Comparison of ENCODE assay signal across 8 mouse cellular contexts in genomic region chr3:116422795-116423352, GRCm38 (mm10). TPM values are rescaled to one million over a fixed set of nuclear protein-coding genes. Genes with fewer than 3 reads are reported as not detected.
DNase-seq lines count a peak whose midpoint lies in the region; ATAC-seq and TF ChIP-seq lines count a peak whose summit lies in the region.

No protein-coding gene starts in this region.

- peak overlapping the region; percentile 12 for H3ac ChIP-seq in myocyte (ENCODE audit: control insufficient read depth, insufficient read length)

- peak; percentile 15 for DNase-seq in left cerebral cortex, adult 11 months (ENCODE audit: low spot score)
- DNase-seq in left cerebral cortex, adult 8-10 months (ENCODE audit: low spot score in 2 of 2), result no peak
- peak; percentile 31 for DNase-seq in gastrocnemius, postnatal 25 days
- DNase-seq in liver, embryonic 11.5 days (ENCODE audit: low spot score), result peak; percentile 52

- peak overlapping the region; percentile 81 for H3K9ac ChIP-seq in intestine, postnatal 0 days (ENCODE audit: low read depth, low read length)
- H3K9ac ChIP-seq in liver, embryonic 11.5 days (ENCODE audit: low read depth, low read length), result peak overlapping the region; percentile 82
- peak overlapping the region; percentile 74 for H3K9ac ChIP-seq in stomach, embryonic 15.5 days

- TF ChIP-seq POLR2A in myocyte (IDR thresholded peaks at IDR 0.05; ENCODE audit: insufficient read length, low read depth), result no peak

- TF ChIP-seq CTCF in intestine, postnatal 0 days (IDR thresholded peaks at IDR 0.05; ENCODE audit: low read depth), result peak; percentile 74

- H3K4me3 ChIP-seq in intestine, postnatal 0 days (ENCODE audit: low read depth, low read length), result peak overlapping the region; percentile 79
- H3K4me3 ChIP-seq in liver, embryonic 11.5 days (ENCODE audit: low read depth, low read length), result peak overlapping the region; percentile 86
- H3K4me3 ChIP-seq in myocyte, result peak overlapping the region; percentile 82
- peak overlapping the region; percentile 97 for H3K4me3 ChIP-seq in stomach, embryonic 15.5 days (replicated peaks)

- ATAC-seq in common myeloid progenitor, adult 5-6 weeks (replicated peaks; ENCODE audit: low read depth, poor library complexity, severe bottlenecking), result peak; percentile 58
- ATAC-seq in intestine, postnatal 0 days, result no peak
- ATAC-seq in liver, embryonic 11.5 days (replicated peaks; ENCODE audit: low FRiP score), result no peak
- no peak for ATAC-seq in stomach, embryonic 15.5 days (ENCODE audit: insufficient read depth, low FRiP score, low read depth)

- H3K27me3 ChIP-seq in intestine, postnatal 0 days (replicated peaks; ENCODE audit: control insufficient read depth, insufficient read depth, low read length), result no peaks in the 10 kb centered on the region
- no peaks in the 10 kb centered on the region for H3K27me3 ChIP-seq in liver, embryonic 11.5 days (replicated peaks; ENCODE audit: control insufficient read depth, insufficient read depth, low read length)
- H3K27me3 ChIP-seq in myocyte (ENCODE audit: control insufficient read depth, insufficient read depth, insufficient read length), result no peaks in the 10 kb centered on the region
- no peaks in the 10 kb centered on the region for H3K27me3 ChIP-seq in stomach, embryonic 15.5 days (replicated peaks)

- peak overlapping the region; percentile 89 for H3K27ac ChIP-seq in intestine, postnatal 0 days (ENCODE audit: low read depth, low read length)
- H3K27ac ChIP-seq in liver, embryonic 11.5 days (ENCODE audit: low read depth, low read length), result peak overlapping the region; percentile 86
- peak overlapping the region; percentile 96 for H3K27ac ChIP-seq in stomach, embryonic 15.5 days

- 1% methylated on average over 23 of the region's 23 CpGs for WGBS in intestine, postnatal 0 days
- under 1% methylated on average over 23 of the region's 23 CpGs for WGBS in liver, embryonic 11.5 days
- WGBS in stomach, embryonic 15.5 days, result under 1% methylated on average over 23 of the region's 23 CpGs

- H3K36me3 ChIP-seq in intestine, postnatal 0 days (ENCODE audit: control insufficient read depth, insufficient read depth), result no peaks in the 10 kb centered on the region; the same call in 1 of the 2 replicates
- H3K36me3 ChIP-seq in liver, embryonic 11.5 days (ENCODE audit: control insufficient read depth, insufficient read depth, low read length), result no peaks in the 10 kb centered on the region
- H3K36me3 ChIP-seq in myocyte (ENCODE audit: control insufficient read depth, insufficient read depth), result no peaks in the 10 kb centered on the region
- no peaks in the 10 kb centered on the region for H3K36me3 ChIP-seq in stomach, embryonic 15.5 days

- H3K4me1 ChIP-seq in intestine, postnatal 0 days (replicated peaks; ENCODE audit: control insufficient read depth, insufficient read depth, low read length), result no peaks in the 10 kb centered on the region
- H3K4me1 ChIP-seq in liver, embryonic 11.5 days (replicated peaks; ENCODE audit: control insufficient read depth, insufficient read depth, low read length), result peaks cover 4% of the 10 kb centered on the region; the same call in 1 of the 2 replicates
- peaks cover 12% of the 10 kb centered on the region for H3K4me1 ChIP-seq in stomach, embryonic 15.5 days

- no peaks in the 10 kb centered on the region for H3K9me3 ChIP-seq in intestine, postnatal 0 days (ENCODE audit: control insufficient read depth)
- no peaks in the 10 kb centered on the region for H3K9me3 ChIP-seq in liver, embryonic 11.5 days (ENCODE audit: control insufficient read depth, low read length)
- no peaks in the 10 kb centered on the region for H3K9me3 ChIP-seq in stomach, embryonic 15.5 days

- H3K4me2 ChIP-seq in intestine, postnatal 0 days (replicated peaks; ENCODE audit: low read depth), result peak overlapping the region; percentile 76
- peak overlapping the region; percentile 97 for H3K4me2 ChIP-seq in liver, embryonic 11.5 days
- H3K4me2 ChIP-seq in myocyte (ENCODE audit: low read depth), result peak overlapping the region; percentile 94
- peak overlapping the region; percentile 92 for H3K4me2 ChIP-seq in stomach, embryonic 15.5 days

- H3K79me2 ChIP-seq in myocyte (ENCODE audit: control insufficient read depth, insufficient read depth), result no peaks in the 10 kb centered on the region

TF ChIP-seq in myocyte, 11 proteins besides CTCF, POLR2A, EP300 and RAD21:
- TF ChIP-seq SRF (IDR thresholded peaks at IDR 0.05; ENCODE audit: control insufficient read depth, insufficient read length, low read depth), result no peak
- no peak for TF ChIP-seq REST (IDR thresholded peaks at IDR 0.05; ENCODE audit: insufficient read depth, insufficient read length)
- no peak for TF ChIP-seq TCF12 (IDR thresholded peaks at IDR 0.05; ENCODE audit: insufficient read depth, poor library complexity, severe bottlenecking)
- no peak for TF ChIP-seq MAX (IDR thresholded peaks at IDR 0.05; ENCODE audit: low read depth)

RNA-seq across cellular contexts. Expression of gene Cdc14a, which starts 1.0 kb away (rescaled TPM):
- total RNA-seq in left cerebral cortex, adult 8-10 months (2022), result 1 to 10 TPM; 4.5 to 6.6 (median 5.5) TPM
- total RNA-seq in common myeloid progenitor, adult 5-6 weeks (2017), result 21.9 and 34.1 TPM in 2 replicates
- 10 to 100 TPM; 20.8 to 30.2 TPM for total RNA-seq in gastrocnemius, postnatal 25 days (2021)
- 6.5 and 6.6 TPM in 2 replicates for polyA plus RNA-seq in intestine, postnatal 0 days (2015; fragmentation: Nextera tagmentation; extraction: Ambion mirVana)
- 6.7 and 7.1 TPM in 2 replicates for polyA plus RNA-seq in liver, embryonic 11.5 days (2014; fragmentation: Nextera tagmentation; extraction: Ambion mirVana)
- 0.65 TPM for polyA plus RNA-seq in myocyte (2012; fragmentation: generic; extraction: Trizol)
- polyA plus RNA-seq in stomach, embryonic 15.5 days (2015; fragmentation: Nextera tagmentation; extraction: Ambion mirVana), result 9.1 and 9.2 TPM in 2 replicates

Comparison
In these comparisons a context has a peak if more than half of its experiments do, and no peak if none do; other contexts are left out.
1. DNase-seq: peak in left cerebral cortex, adult 11 months (single experiment), gastrocnemius, postnatal 25 days (single experiment) and liver, embryonic 11.5 days (single experiment); none in left cerebral cortex, adult 8-10 months (0 of 2).
2. Peak in every context shown above with its lines, with median percentiles within 50 percentile points of each other: H3K27ac ChIP-seq, H3K4me2 ChIP-seq, H3K4me3 ChIP-seq and H3K9ac ChIP-seq.